Mouse (Mus musculus) urinary bladder, postnatal 36 days (tissue): ENCODE measurements around the gene Btf3.

Experiments used
- DNase-seq, 2 experiments: peaks; one replicate each; pipeline ENCODE4 v3.0.0; 2022; ENCODE audit warnings: low spot score in 2 of 2, mixed read lengths in 1 of 2

Gene Btf3

GRCm38 (mm10) chr13:98316480-98317245 lies at the start of gene Btf3:
TSS of gene Btf3 (minus strand) at chr13:98317006.
- peak; percentile 84 to 93 for DNase-seq

- no peak for DNase-seq
Measured at GRCm38 (mm10) chr13:98365766-98366421, 49.1 kb upstream of the Btf3 start.

GRCm38 (mm10) chr13:98365081-98365480 lies 48.3 kb upstream of the Btf3 start:
- no peak for DNase-seq

- DNase-seq, result no peak
Measured at GRCm38 (mm10) chr13:98363046-98363445, 46.2 kb upstream of the Btf3 start.

- DNase-seq, result no peak
Measured at GRCm38 (mm10) chr13:98361161-98361560, 44.4 kb upstream of the Btf3 start.

- no peak for DNase-seq
Measured at GRCm38 (mm10) chr13:98360391-98360790, 43.6 kb upstream of the Btf3 start.

- no peak for DNase-seq
Measured at GRCm38 (mm10) chr13:98359337-98359736, 42.5 kb upstream of the Btf3 start.

- DNase-seq, result no peak
Measured at GRCm38 (mm10) chr13:98358424-98359181, 41.8 kb upstream of the Btf3 start.

GRCm38 (mm10) chr13:98357433-98358423 lies 40.9 kb upstream of the Btf3 start:
- DNase-seq, result no peak

- no peak for DNase-seq
Measured at GRCm38 (mm10) chr13:98356973-98357425, 40.2 kb upstream of the Btf3 start.

GRCm38 (mm10) chr13:98356176-98356972 lies 39.6 kb upstream of the Btf3 start:
- DNase-seq, result no peak

- peak in 1 of 2 experiments; percentile 6 for DNase-seq
Measured at GRCm38 (mm10) chr13:98355559-98356111, 38.8 kb upstream of the Btf3 start.

GRCm38 (mm10) chr13:98354871-98355558 lies 38.2 kb upstream of the Btf3 start:
- DNase-seq, result peak in 1 of 2 experiments; percentile 15

GRCm38 (mm10) chr13:98354090-98354801 lies 37.4 kb upstream of the Btf3 start, which contains the start of gene Foxd1:
TSS of gene Foxd1 (plus strand) at chr13:98354242.
- peak in 1 of 2 experiments; percentile 2 for DNase-seq

- peak in 1 of 2 experiments; percentile 1 for DNase-seq
Measured at GRCm38 (mm10) chr13:98353709-98354089, 36.9 kb upstream of the Btf3 start.

GRCm38 (mm10) chr13:98352381-98352975 lies 35.7 kb upstream of the Btf3 start:
- no peak for DNase-seq

GRCm38 (mm10) chr13:98351527-98351926 lies 34.7 kb upstream of the Btf3 start:
- DNase-seq, result peak in 1 of 2 experiments; percentile 7

- no peak for DNase-seq
Measured at GRCm38 (mm10) chr13:98349491-98349890, 32.7 kb upstream of the Btf3 start.
